Mouse (Mus musculus): ENCODE data around the gene Shb.

The Shb gene

GRCm38 (mm10) chr4:45483271-45484245, 48.7 kb downstream of the Shb start:
- DNase-seq (ENCODE audit: low read depth, low spot score), result no peak

- DNase-seq (ENCODE audit: low read depth, low spot score), result no peak
These were observed 50.0 kb downstream of the Shb start for GRCm38 (mm10) chr4:45482271-45482670.

- no peak for DNase-seq (ENCODE audit: low read depth, low spot score)
These were observed 50.8 kb downstream of the Shb start for GRCm38 (mm10) chr4:45481431-45481830.

GRCm38 (mm10) chr4:45480595-45480994, 51.7 kb downstream of the Shb start:
- DNase-seq (ENCODE audit: low read depth, low spot score), result no peak

- DNase-seq (ENCODE audit: low read depth, low spot score), result no peak
These were observed 52.8 kb downstream of the Shb start for GRCm38 (mm10) chr4:45479433-45479832.

GRCm38 (mm10) chr4:45478178-45478577, 54.1 kb downstream of the Shb start:
- no peak for DNase-seq (ENCODE audit: low read depth, low spot score)

- DNase-seq (ENCODE audit: low read depth, low spot score), result no peak
These were observed 55.2 kb downstream of the Shb start for GRCm38 (mm10) chr4:45477047-45477446.

GRCm38 (mm10) chr4:45474832-45475231, 57.4 kb downstream of the Shb start:
- no peak for DNase-seq (ENCODE audit: low read depth, low spot score)

- no peak for DNase-seq (ENCODE audit: low read depth, low spot score)
These were observed 58.1 kb downstream of the Shb start for GRCm38 (mm10) chr4:45474131-45474530.

- no peak for DNase-seq (ENCODE audit: low read depth, low spot score)
These were observed 59.1 kb downstream of the Shb start for GRCm38 (mm10) chr4:45473129-45473528.

GRCm38 (mm10) chr4:45472706-45473105, 59.6 kb downstream of the Shb start:
- no peak for DNase-seq (ENCODE audit: low read depth, low spot score)

- no peak for DNase-seq (ENCODE audit: low read depth, low spot score)
These were observed 60.4 kb downstream of the Shb start for GRCm38 (mm10) chr4:45471654-45472556.

- DNase-seq (ENCODE audit: low read depth, low spot score), result no peak
These were observed 63.2 kb downstream of the Shb start for GRCm38 (mm10) chr4:45469057-45469456.

- DNase-seq (ENCODE audit: low read depth, low spot score), result no peak
These were observed 63.8 kb downstream of the Shb start for GRCm38 (mm10) chr4:45468507-45468906.

GRCm38 (mm10) chr4:45467115-45467912, 65.0 kb downstream of the Shb start:
- no peak for DNase-seq (ENCODE audit: low read depth, low spot score)

- DNase-seq (ENCODE audit: low read depth, low spot score), result no peak
These were observed 67.3 kb downstream of the Shb start for GRCm38 (mm10) chr4:45464941-45465340.

- no peak for DNase-seq (ENCODE audit: low read depth, low spot score)
These were observed 67.7 kb downstream of the Shb start for GRCm38 (mm10) chr4:45464528-45464927.

- no peak for DNase-seq (ENCODE audit: low read depth, low spot score)
These were observed 68.1 kb downstream of the Shb start for GRCm38 (mm10) chr4:45464123-45464522.

GRCm38 (mm10) chr4:45462628-45463027, 69.6 kb downstream of the Shb start:
- DNase-seq (ENCODE audit: low read depth, low spot score), result no peak

GRCm38 (mm10) chr4:45461661-45462060, 70.6 kb downstream of the Shb start:
- no peak for DNase-seq (ENCODE audit: low read depth, low spot score)

- no peak for DNase-seq (ENCODE audit: low read depth, low spot score)
These were observed 72.9 kb downstream of the Shb start for GRCm38 (mm10) chr4:45459375-45459774.
